Mouse (Mus musculus): Measurements from ENCODE around the gene Adamts7.

The Adamts7 gene

DNA sequence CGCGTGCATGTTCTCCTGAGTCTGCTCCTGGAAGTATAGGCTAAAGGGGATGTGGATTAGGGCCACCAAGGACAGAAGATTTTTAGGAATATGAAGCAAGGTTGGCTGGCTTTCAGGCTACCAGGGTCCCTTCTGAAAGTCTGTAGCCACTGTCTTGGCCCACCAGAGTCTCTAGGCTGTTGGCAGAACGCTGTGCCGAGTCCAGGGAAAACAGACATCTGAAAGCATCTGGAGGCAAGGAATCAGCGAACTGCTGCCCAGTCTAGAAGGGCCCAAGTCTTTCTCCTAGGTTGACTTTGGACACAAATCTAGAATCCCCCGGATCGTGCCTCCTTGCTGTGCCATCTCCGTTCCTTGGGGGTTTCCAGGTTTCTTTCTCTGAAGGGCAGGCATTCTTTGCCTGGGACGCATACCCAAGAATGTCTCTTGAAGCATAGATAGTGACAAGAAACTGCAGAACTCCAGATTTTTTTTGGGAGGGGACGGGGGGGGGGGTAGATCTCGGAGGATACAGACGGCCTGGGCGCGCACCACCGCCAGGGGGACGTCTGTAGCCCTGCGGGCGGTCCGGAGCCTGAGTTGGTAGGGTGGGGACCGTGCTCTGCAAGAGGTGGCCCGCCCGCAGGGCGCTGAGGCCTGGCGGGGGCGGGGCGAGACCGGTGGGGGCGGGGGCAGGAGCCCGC is 485 bp upstream of the Adamts7 start:
- DNase-seq = peak; percentile 40

GRCm38 (mm10) chr9:90163749-90164095 is 853 bp downstream of the Adamts7 start:
- DNase-seq = peak; percentile 19

DNA sequence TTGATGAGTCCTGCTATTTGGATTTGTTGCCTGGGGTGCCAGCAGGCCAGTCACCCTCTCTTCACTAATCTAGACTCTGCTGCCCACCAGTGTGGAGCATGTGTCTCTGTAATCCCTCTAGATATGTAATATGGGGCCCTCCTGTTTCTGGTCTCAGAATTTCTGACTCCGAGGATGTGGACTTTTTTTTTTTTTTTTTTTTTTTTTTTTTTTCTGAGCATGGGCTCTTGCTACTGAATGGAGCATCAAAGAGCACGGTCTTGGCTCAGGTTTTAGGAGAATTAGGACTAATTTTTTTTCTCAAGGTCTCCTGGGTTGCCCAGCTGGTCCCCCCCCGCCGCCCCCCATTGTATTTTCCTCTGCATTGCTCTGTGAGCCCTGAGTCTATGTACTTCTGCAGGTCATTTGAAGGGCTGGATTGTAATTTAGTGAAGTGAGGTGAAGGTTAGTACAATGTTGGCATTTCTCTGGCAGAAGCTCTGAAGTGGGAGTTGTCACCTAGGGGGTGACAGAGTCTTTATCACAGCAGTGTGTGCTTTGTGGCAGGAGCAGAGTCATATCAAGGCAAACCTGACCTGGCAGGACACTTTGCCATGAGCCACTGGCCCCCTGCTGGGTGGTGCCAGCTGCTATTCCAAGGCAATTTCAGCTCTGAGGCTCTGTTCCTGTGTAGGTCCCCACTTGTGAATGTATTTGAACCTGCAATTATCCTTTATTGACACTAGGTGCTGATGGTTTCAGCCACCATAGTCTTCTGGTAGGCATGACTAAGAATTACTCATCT is 2.0 kb downstream of the Adamts7 start:
- no peak for DNase-seq

GRCm38 (mm10) chr9:90165590-90165989 is 2.7 kb downstream of the Adamts7 start:
- no peak for DNase-seq

GRCm38 (mm10) chr9:90166615-90167014 is 3.7 kb downstream of the Adamts7 start:
- DNase-seq = peak; percentile 27

GRCm38 (mm10) chr9:90169965-90170364 is 7.1 kb downstream of the Adamts7 start:
- no peak for DNase-seq

DNA sequence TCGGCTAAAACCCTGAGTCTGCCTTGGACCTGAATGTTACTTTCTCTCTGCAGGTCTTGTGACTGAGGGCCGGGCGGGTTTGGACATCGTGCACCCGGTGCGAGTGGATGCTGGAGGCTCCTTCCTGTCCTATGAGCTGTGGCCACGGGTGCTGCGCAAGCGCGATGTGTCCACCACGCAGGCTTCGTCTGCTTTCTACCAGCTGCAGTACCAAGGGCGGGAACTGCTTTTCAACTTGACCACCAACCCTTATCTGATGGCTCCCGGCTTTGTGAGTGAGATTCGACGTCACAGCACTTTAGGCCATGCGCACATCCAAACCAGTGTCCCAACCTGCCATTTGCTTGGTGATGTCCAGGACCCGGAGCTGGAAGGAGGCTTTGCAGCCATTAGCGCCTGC is 8.6 kb downstream of the Adamts7 start:
- DNase-seq = no peak

GRCm38 (mm10) chr9:90172528-90173321 is 9.9 kb downstream of the Adamts7 start:
- no peak for DNase-seq

DNA sequence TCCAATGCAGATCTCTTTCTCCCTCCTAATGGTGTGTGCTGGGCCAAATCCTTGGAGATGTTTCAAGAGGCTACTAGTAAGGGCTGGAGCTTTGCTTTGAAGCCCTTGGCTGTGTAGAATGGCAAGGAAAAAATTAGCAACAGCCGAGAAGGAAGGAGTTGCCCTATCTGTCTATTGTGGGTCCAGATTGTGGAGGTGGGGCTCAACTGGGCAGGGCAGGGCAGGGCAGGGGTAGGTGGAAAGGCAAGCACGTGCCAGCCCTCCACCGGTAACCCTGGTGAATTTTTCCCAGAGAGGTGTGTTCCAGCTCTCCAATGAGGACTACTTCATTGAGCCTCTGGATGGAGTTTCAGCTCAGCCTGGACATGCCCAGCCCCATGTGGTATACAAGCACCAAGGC is 10.5 kb downstream of the Adamts7 start:
- no peak for DNase-seq

DNA sequence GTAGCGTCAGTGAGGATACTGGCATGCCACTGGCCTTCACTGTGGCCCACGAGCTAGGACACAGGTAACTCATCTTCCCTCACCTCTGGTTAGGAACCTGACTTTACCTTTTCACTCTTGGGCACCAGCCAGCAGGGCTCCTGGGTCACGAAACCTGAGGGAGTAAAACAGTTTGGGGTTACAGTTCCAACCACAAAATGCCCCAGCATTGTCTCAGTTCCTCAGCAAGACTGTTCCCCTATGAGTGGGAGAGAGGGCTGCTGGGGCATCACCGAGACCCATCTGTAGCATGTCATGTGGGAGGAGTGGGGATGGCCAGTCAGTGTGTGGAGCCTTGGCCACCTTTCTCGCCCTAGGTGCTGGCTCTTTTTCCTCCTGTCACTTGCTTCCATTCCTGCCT is 16.5 kb downstream of the Adamts7 start:
- no peak for DNase-seq

DNA sequence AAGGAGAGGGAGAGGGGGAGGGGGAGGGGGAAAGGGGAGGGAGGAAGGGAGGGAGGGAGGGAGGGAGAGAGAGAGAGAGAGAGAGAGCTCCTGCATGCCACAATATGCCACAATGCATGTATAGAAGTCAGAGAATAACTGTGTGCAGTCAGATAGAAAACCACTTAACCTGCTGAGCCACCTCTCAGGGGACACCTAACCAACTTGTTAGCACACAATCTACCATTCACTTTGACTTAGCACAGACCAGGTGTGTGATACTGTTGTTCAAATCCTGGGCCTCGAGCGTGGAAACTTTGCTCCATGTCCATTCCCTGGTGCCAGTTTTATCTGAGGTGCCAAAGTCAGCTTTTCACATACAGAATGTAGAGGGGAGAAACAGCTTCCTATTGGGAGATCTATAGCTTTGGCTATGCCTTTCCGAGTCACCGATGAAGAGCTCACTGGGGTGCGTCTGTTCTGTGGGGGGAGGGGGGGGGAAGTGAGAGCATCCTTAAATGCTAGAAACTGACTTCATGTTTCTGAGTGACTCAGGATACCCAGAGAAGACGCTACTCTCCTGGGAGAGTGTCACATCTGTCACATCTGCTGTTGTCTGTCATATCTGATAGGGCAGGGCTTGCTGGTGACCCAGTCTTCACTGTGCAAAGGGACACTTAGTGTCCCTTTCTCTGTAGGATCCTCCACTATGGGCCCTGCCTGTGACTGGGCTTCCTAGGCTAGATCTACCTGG is 19.0 kb downstream of the Adamts7 start:
- DNase-seq = no peak

- no peak for DNase-seq
Measured at GRCm38 (mm10) chr9:90182636-90183421, 20.0 kb downstream of the Adamts7 start.

DNA sequence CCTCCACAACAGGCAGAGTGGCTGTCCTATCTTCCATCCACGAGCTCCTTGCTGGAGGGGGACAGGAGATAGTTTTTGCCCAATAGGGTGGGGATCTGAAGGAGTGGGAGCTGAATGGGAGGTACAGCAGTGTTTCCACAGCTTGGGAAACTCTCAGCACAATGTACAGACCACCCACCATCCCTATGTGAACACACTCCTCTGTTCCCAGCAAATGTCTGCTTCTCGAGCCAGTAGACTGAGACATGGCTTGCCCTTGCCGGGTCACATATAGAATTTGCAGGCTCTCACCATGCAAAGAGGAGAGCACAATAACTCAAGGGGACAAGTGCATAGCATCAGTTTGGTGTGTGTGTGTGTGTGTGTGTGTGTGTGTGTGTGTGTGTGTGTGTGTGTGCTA is 20.7 kb downstream of the Adamts7 start:
- no peak for DNase-seq

GRCm38 (mm10) chr9:90184116-90184515 is 21.2 kb downstream of the Adamts7 start:
- DNase-seq = peak; percentile 66

GRCm38 (mm10) chr9:90185356-90185910 is 22.6 kb downstream of the Adamts7 start:
- DNase-seq = no peak

DNA sequence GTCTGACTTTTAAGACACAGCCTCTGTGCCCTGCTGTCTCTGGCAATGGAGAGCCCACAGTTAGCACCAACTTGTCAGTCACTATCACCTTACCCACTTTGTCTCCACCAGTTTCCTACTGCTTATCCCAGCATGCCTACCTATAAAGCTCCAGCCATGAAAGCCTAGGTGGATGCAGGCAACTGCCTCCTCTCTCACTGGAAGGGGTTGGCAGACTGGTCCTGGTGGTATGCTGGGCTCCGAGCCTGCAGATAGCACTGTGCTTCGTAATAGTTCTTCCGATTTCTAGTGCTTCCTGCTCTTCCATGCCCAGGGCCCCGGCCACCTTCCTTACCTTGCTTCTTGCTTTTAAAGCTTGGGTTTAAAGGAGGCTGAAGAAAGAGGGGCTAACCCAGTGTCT is 26.0 kb downstream of the Adamts7 start:
- no peak for DNase-seq

- DNase-seq = no peak
Measured at GRCm38 (mm10) chr9:90189391-90189790, 26.5 kb downstream of the Adamts7 start.

DNA sequence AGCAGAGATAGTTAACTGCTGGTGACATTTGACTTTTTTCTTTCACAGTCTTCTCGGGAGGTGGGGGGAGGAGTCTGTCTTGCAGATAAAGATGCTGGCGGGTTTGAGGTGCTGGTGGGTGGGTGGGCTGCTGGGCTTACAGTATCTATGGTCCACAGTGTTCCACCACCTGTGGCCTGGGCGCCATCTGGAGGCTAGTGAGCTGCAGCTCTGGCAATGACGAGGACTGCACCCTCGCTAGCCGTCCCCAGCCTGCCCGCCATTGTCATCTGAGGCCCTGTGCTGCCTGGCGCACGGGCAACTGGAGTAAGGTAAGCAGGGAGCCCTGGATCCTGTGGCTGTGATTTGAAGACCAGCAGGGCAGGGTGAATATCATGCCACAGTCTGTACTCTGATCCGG is 32.1 kb downstream of the Adamts7 start:
- DNase-seq = no peak

- no peak for DNase-seq
Measured at GRCm38 (mm10) chr9:90196262-90196661, 33.4 kb downstream of the Adamts7 start.

DNA sequence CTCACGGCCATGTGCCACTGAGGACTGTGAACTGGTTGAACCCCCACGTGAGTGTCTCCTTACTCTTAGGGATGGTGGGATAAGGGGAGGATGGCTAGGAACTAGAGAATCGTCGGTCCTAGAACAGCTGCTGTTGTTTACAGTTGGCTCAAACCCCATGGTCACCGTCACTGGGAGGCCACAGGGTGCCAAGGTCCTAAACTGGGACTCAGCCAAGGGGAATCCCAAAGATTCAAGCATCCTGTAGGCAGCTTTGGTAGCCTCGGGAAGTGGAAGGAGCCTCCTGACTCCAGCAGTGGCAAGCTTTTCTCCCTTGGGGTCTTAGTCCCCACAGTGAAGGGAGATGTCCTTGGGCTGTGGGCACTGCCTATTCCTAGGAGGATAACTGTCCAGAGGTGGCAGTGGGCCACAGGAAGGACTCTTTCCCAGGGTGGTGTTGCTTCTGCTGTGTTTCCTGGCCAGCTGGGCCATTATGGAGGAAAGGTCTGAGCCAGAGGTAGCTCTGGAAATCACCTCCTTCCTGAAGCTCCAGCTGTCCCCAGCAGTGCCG is 34.3 kb downstream of the Adamts7 start:
- peak; percentile 54 for DNase-seq

GRCm38 (mm10) chr9:90197866-90198383 is 35.1 kb downstream of the Adamts7 start:
- no peak for DNase-seq

Measured in kidney, adult 9 months (tissue).